Mouse (Mus musculus) small intestine, adult 2 months (tissue): ENCODE measurements around the gene Nfs1.

Experiments used
- CTCF ChIP-seq: fragments of 200-500 bp; IDR thresholded peaks from 2 replicates; pipeline ENCODE4 v1.5.1; 2012; ENCODE audit warnings: low read depth, mild to moderate bottlenecking, control low read depth, inconsistent platforms, low read length, moderate library complexity, mixed read lengths; ENCODE audit not compliant: insufficient replicate concordance, insufficient read length; ENCODE audit errors: extremely low read depth
- POLR2A ChIP-seq: fragments of 200-500 bp; IDR thresholded peaks from 2 replicates; pipeline ENCODE4 v1.6.1; 2012; ENCODE audit warnings: low read depth, mild to moderate bottlenecking, control low read depth, inconsistent platforms, low read length, moderate library complexity

DNA sequence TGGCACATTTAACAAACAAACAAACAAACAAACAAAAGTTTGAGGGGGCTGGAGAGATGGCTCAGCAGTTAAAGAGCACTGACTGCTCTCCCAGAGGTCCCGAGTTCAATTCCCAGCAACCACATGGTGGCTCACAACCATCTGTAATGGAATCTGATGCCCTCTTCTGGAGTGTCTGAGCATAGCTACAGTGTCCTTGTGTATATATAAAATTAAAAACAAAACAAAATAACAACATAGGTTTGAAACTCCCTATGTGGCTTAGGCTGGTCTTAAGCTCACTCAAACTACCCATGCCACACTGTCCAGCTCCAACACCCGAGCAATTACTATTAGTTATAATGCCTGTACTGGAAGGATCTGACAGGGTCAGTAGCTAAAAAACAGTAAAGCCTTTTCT lies 1.2 kb downstream of the Nfs1 start:
- no peak for TF ChIP-seq CTCF
- no peak for TF ChIP-seq POLR2A
